Mouse (Mus musculus): ENCODE results near the gene Spry1. TPM values are rescaled to one million over a fixed set of nuclear protein-coding genes. Genes with fewer than 3 reads are reported as not detected.

Spry1 gene
- polyA plus RNA-seq, 1 experiment from 2014 or later = 7.2 TPM

DNA sequence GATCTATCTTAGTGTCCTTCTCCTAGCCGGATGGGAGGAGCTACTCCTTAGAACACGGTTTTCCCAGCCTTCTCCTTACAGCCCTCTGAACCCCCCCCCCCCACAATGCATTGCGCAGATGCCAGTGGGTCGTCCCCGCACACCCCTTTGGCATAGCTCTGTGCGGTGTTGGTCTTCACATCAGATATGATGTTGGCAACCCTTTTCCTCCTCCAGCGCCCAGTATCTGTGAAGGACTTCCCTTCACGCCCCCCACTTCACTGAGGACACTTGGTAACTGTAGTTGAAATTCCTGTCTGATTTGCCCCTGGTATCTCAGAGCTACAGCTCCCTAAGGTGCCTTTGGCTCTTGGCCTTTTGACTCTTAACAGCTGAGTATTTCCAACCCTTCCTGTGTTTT lies 4.2 kb downstream of the Spry1 start:
- Histone ChIP-seq H3K4me1 (ENCODE audit: control insufficient read depth, insufficient read depth, low read length) (peaks cover 13% of the 10 kb centered on the region), H3K4me2 (ENCODE audit: low read length) (peak overlapping the region; percentile 82), H3K27ac (replicated peaks; ENCODE audit: low read depth, low read length) (no peak overlapping the region), H3K9me3 (ENCODE audit: control insufficient read depth, low read length) (no peaks in the 10 kb centered on the region), H3K4me3 (replicated peaks; ENCODE audit: low read depth, low read length) (no peak overlapping the region), H3K9ac (replicated peaks; ENCODE audit: low read length) (no peak overlapping the region), H3K36me3 (ENCODE audit: control insufficient read depth, insufficient read depth, low read length) (0 out of 2 replicates have a peak, but pooled peaks cover 13% of the 10 kb centered on the region), H3K27me3 (ENCODE audit: control insufficient read depth, insufficient read depth, low read length) (peaks cover 15% of the 10 kb centered on the region; the same call in 1 of the 2 replicates)
- ATAC-seq (ENCODE audit: low FRiP score, low TSS enrichment) (no peak), DNase-seq (no peak)
- 63% methylated on average over 8 of the region's 8 CpGs for WGBS

DNA sequence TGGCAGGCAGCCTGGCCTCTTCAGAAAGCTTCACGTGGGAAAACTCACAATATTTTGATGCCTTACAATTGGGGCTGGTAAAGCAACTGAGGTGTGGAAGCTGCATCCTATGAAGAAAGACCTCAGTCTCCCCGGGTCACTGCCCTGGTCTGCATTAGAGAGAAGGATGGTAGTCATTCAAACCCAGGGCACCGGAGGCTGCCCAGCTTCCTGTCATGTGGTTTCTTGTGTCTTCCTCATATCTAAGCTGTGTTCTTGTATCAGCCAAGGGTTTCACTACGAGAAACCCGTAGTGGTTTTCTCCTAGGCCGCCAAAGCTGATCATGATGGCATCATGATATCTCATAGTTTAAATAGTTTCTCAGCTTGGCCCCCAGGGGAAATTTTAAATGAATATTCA lies 5.3 kb downstream of the Spry1 start:
- 0 out of 2 replicates have a peak, but pooled peaks cover 13% of the 10 kb centered on the region for H3K36me3 ChIP-seq (ENCODE audit: control insufficient read depth, insufficient read depth, low read length)
- DNase-seq (no peak), ATAC-seq (ENCODE audit: low FRiP score, low TSS enrichment) (no peak)
- H3K9me3 ChIP-seq (ENCODE audit: control insufficient read depth, low read length) = no peaks in the 10 kb centered on the region
- no peak overlapping the region for H3K9ac ChIP-seq (replicated peaks; ENCODE audit: low read length)
- H3K4me2 ChIP-seq (ENCODE audit: low read length) = no peak overlapping the region
- WGBS = 72% methylated on average over 6 of the region's 6 CpGs
- H3K4me1 ChIP-seq (ENCODE audit: control insufficient read depth, insufficient read depth, low read length) = peaks cover 13% of the 10 kb centered on the region
- no peak overlapping the region for H3K4me3 ChIP-seq (replicated peaks; ENCODE audit: low read depth, low read length)
- no peak overlapping the region for H3K27ac ChIP-seq (replicated peaks; ENCODE audit: low read depth, low read length)
- peaks cover 15% of the 10 kb centered on the region; the same call in 1 of the 2 replicates for H3K27me3 ChIP-seq (ENCODE audit: control insufficient read depth, insufficient read depth, low read length)

DNA sequence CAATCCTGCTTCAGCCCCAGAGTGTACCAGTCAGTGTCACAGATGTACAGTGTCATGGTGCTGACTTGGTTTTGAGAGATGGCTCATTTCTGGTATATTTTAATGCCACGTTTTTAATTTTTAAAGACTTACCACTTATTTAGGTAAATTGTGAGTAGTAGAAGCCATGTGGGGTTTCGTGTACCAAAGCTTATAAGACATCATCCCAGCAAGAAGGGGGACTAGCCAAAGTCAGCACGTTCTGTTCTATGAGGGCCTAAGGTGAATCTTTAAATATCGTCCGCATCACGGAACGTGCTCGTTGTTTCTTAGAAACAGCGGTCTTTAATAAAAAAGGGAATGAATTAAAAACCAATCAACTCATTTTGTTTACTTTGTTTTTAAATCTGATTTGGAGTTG lies 6.5 kb downstream of the Spry1 start:
- Histone ChIP-seq H3K9ac (replicated peaks; ENCODE audit: low read length) (no peak overlapping the region), H3K9me3 (ENCODE audit: control insufficient read depth, low read length) (no peaks in the 10 kb centered on the region), H3K4me2 (ENCODE audit: low read length) (no peak overlapping the region), H3K4me1 (ENCODE audit: control insufficient read depth, insufficient read depth, low read length) (peaks cover 12% of the 10 kb centered on the region), H3K36me3 (ENCODE audit: control insufficient read depth, insufficient read depth, low read length) (0 out of 2 replicates have a peak, but pooled peaks cover 13% of the 10 kb centered on the region), H3K27me3 (ENCODE audit: control insufficient read depth, insufficient read depth, low read length) (peaks cover 15% of the 10 kb centered on the region; the same call in 1 of the 2 replicates), H3K27ac (replicated peaks; ENCODE audit: low read depth, low read length) (no peak overlapping the region), H3K4me3 (replicated peaks; ENCODE audit: low read depth, low read length) (no peak overlapping the region)
- WGBS = 86% methylated on average over 9 of the region's 9 CpGs
- ATAC-seq (ENCODE audit: low FRiP score, low TSS enrichment) = no peak
- no peak for DNase-seq

DNA sequence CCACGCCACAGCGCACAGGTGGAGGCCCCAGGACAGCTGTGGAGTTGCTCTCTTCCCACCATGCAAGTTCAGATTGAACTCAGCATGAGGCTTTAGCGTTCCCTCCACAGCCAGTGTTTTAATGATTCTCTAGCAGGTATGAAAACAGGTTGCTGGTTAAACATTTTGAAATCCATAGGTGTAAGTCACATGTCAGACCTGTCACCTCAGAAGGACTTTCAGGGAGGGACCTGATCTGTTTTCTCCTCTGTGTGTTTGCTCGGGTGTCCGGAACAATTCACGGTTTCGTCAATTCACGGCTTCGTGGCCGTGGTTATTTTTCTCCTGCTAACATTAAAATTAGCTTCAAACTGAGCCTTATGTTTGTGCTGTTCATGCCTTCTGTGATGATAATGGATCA lies 7.5 kb downstream of the Spry1 start:
- Histone ChIP-seq H3K9ac (replicated peaks; ENCODE audit: low read length) (no peak overlapping the region), H3K36me3 (ENCODE audit: control insufficient read depth, insufficient read depth, low read length) (0 out of 2 replicates have a peak, but pooled peaks cover 13% of the 10 kb centered on the region), H3K27ac (replicated peaks; ENCODE audit: low read depth, low read length) (no peak overlapping the region), H3K9me3 (ENCODE audit: control insufficient read depth, low read length) (no peaks in the 10 kb centered on the region), H3K4me3 (replicated peaks; ENCODE audit: low read depth, low read length) (no peak overlapping the region), H3K4me1 (ENCODE audit: control insufficient read depth, insufficient read depth, low read length) (peaks cover 2% of the 10 kb centered on the region; the same call in 1 of the 2 replicates), H3K4me2 (ENCODE audit: low read length) (no peak overlapping the region), H3K27me3 (ENCODE audit: control insufficient read depth, insufficient read depth, low read length) (peaks cover 14% of the 10 kb centered on the region; the same call in 1 of the 2 replicates)
- WGBS = 76% methylated on average over 10 of the region's 10 CpGs
- ATAC-seq (ENCODE audit: low FRiP score, low TSS enrichment) (no peak), DNase-seq (no peak)

DNA sequence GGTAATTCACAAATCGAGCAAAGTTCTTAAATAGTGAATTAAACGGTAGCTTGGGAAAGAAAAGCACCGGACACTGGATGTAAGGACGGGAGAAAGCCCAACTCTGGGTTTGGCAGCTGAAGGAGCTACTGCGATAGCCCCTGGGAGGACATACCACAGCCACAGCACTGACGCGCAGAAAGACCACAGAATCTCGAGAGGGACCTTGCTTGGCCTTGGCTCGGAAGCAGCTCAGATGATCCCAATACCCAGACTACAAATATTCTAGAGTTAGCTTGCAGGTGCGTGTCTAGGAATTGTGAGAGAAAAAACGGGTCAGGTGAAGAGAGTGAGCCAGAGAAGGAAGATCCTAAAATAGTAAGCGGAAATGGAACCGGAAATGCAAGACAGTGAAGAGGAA lies 8.5 kb downstream of the Spry1 start:
- H3K4me3 ChIP-seq (replicated peaks; ENCODE audit: low read depth, low read length) = no peak overlapping the region
- H3K4me2 ChIP-seq (ENCODE audit: low read length) = no peak overlapping the region
- ATAC-seq (ENCODE audit: low FRiP score, low TSS enrichment) (no peak), DNase-seq (no peak)
- peaks cover 8% of the 10 kb centered on the region for H3K27me3 ChIP-seq (ENCODE audit: control insufficient read depth, insufficient read depth, low read length)
- H3K9ac ChIP-seq (replicated peaks; ENCODE audit: low read length) = no peak overlapping the region
- H3K36me3 ChIP-seq (ENCODE audit: control insufficient read depth, insufficient read depth, low read length) = 0 out of 2 replicates have a peak, but pooled peaks cover 6% of the 10 kb centered on the region
- H3K4me1 ChIP-seq (ENCODE audit: control insufficient read depth, insufficient read depth, low read length) = no peaks in the 10 kb centered on the region
- H3K9me3 ChIP-seq (ENCODE audit: control insufficient read depth, low read length) = no peaks in the 10 kb centered on the region
- WGBS = 81% methylated on average over 13 of the region's 13 CpGs
- no peak overlapping the region for H3K27ac ChIP-seq (replicated peaks; ENCODE audit: low read depth, low read length)

DNA sequence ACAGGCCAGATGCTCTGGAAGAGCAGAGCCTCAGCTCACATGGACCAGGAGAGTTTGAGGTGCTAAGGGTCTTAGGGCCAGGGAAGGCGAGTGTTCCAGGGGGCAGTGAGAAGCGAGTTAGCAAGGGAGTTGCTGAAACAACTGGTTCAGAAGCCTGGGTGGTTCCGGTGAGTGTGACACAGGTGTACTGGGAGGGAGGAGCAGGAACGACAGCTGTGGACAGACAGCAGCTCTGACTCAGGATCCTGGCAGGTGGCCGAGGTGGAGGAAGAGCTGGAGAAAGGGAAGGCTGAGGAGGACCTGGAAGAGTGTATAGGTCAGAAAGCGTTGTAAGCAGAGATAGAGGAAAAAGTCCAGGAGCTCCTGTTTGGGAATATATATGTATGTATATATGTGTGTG lies 9.5 kb downstream of the Spry1 start:
- peaks cover 9% of the 10 kb centered on the region for H3K27me3 ChIP-seq (ENCODE audit: control insufficient read depth, insufficient read depth, low read length)
- WGBS = 78% methylated on average over 6 of the region's 6 CpGs
- H3K4me3 ChIP-seq (replicated peaks; ENCODE audit: low read depth, low read length) = no peak overlapping the region

DNA sequence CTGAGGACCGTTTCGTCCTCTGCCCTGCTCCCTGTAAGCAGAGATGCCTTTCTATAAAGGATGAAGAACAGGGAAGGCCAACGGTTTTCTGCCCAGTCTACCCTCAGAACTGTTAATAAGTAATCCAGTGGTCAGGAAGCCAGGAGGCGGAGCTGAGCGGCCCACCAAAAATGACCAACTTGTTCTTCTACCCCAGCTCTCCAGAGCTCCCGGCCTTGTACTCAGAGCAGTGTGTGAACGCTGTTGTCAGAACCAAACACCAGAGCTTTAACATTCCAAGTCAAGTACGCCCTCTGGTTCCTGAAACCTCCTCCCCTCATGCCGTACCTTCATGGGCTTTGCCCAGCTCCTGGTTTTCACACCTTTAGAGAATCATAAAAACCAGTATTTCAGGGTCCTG lies 12.8 kb downstream of the Spry1 start:
- Histone ChIP-seq H3K4me1 (ENCODE audit: control insufficient read depth, insufficient read depth, low read length) (peaks cover 11% of the 10 kb centered on the region; the same call in 1 of the 2 replicates), H3K27ac (replicated peaks; ENCODE audit: low read depth, low read length) (no peak overlapping the region), H3K9ac (replicated peaks; ENCODE audit: low read length) (no peak overlapping the region), H3K9me3 (ENCODE audit: control insufficient read depth, low read length) (no peaks in the 10 kb centered on the region), H3K27me3 (ENCODE audit: control insufficient read depth, insufficient read depth, low read length) (peaks cover 24% of the 10 kb centered on the region), H3K4me2 (ENCODE audit: low read length) (no peak overlapping the region), H3K36me3 (ENCODE audit: control insufficient read depth, insufficient read depth, low read length) (no peaks in the 10 kb centered on the region), H3K4me3 (replicated peaks; ENCODE audit: low read depth, low read length) (no peak overlapping the region)
- 92% methylated on average over 9 of the region's 9 CpGs for WGBS
- no peak for DNase-seq
- ATAC-seq (ENCODE audit: low FRiP score, low TSS enrichment) = no peak

More for the DNA sequence above, 9.5 kb downstream of the Spry1 start:
- Histone ChIP-seq H3K4me1 (ENCODE audit: control insufficient read depth, insufficient read depth, low read length) (no peaks in the 10 kb centered on the region), H3K9me3 (ENCODE audit: control insufficient read depth, low read length) (no peaks in the 10 kb centered on the region), H3K4me2 (ENCODE audit: low read length) (no peak overlapping the region), H3K9ac (replicated peaks; ENCODE audit: low read length) (no peak overlapping the region), H3K36me3 (ENCODE audit: control insufficient read depth, insufficient read depth, low read length) (no peaks in the 10 kb centered on the region), H3K27ac (replicated peaks; ENCODE audit: low read depth, low read length) (no peak overlapping the region)
- DNase-seq (no peak), ATAC-seq (ENCODE audit: low FRiP score, low TSS enrichment) (no peak)

DNA sequence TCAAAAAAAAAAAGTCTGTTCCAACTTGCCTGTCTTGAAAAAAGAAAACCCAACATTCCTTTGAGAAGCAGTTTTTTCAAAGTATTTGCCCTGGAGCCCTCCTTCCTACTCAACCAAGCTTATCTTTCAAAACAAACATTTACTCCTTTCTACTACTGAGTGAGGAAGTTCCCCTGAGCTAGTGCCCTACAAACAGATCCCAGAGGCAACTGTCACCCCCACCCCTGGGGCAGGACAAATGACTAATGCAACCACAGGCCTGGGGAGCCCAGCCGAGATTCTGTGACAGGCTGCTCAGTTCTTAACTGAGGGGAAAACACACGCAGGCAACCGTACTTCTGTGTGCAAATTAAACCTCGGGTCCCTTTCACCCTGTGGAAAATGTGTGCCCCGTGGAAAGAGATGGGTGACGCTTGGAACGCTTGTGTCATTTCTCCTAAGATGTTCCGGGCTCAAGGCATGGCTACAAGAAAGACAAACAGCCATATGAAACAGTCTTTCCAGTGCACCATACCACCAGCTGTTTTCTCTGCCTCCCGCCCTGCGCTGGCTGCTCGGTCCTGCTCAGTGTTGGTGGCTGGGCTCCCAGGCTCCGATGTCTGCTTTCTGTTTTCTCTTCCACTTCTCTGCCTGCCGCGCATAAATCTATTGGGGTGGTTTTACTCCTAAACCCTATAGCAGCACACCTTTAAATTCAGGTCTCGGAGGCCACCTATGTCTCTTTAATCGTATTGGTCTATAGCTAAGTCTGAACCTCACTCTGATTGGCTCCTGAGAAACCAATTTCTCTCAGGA lies 14.4 kb downstream of the Spry1 start:
- WGBS = 7% methylated on average over 16 of the region's 16 CpGs

DNA sequence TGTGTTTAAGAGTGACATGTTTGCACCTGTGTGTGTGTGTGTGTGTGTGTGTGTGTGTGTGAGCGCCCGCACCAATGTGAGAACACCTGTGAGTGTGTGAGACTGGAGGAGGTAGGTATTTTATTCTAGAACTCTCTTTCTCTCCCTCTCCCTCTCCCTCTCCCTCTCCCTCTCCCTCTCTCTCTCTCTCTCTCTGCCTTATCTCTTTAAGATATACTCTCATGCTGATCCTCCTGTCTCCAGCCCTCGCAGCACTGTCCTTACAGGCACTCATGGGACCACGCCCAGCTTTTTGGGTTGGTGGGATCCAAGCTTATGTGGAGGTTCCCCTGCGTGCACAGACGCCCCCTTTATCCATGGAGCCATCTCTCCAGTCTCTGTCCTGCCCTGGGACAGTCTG lies 15.0 kb downstream of the Spry1 start:
- H3K4me2 ChIP-seq (ENCODE audit: low read length) = peak overlapping the region; percentile 52; the same call in 1 of the 2 replicates
- no peak for ATAC-seq (ENCODE audit: low FRiP score, low TSS enrichment)
- no peaks in the 10 kb centered on the region for H3K9me3 ChIP-seq (ENCODE audit: control insufficient read depth, low read length)
- peaks cover 11% of the 10 kb centered on the region; the same call in 1 of the 2 replicates for H3K4me1 ChIP-seq (ENCODE audit: control insufficient read depth, insufficient read depth, low read length)
- H3K4me3 ChIP-seq (replicated peaks; ENCODE audit: low read depth, low read length) = no peak overlapping the region
- DNase-seq = no peak
- H3K36me3 ChIP-seq (ENCODE audit: control insufficient read depth, insufficient read depth, low read length) = no peaks in the 10 kb centered on the region
- 66% methylated on average over 6 of the region's 6 CpGs for WGBS
- H3K27ac ChIP-seq (replicated peaks; ENCODE audit: low read depth, low read length) = no peak overlapping the region
- no peak overlapping the region for H3K9ac ChIP-seq (replicated peaks; ENCODE audit: low read length)
- peaks cover 27% of the 10 kb centered on the region for H3K27me3 ChIP-seq (ENCODE audit: control insufficient read depth, insufficient read depth, low read length)

More for the DNA sequence above, 14.4 kb downstream of the Spry1 start:
- no peaks in the 10 kb centered on the region for H3K9me3 ChIP-seq (ENCODE audit: control insufficient read depth, low read length)
- no peak for ATAC-seq (ENCODE audit: low FRiP score, low TSS enrichment)
- H3K36me3 ChIP-seq (ENCODE audit: control insufficient read depth, insufficient read depth, low read length) = no peaks in the 10 kb centered on the region
- peak overlapping the region; percentile 52 for H3K4me2 ChIP-seq (ENCODE audit: low read length)
- peak overlapping the region; percentile 21 for H3K4me3 ChIP-seq (replicated peaks; ENCODE audit: low read depth, low read length)
- H3K4me1 ChIP-seq (ENCODE audit: control insufficient read depth, insufficient read depth, low read length) = peaks cover 11% of the 10 kb centered on the region; the same call in 1 of the 2 replicates
- no peak overlapping the region for H3K27ac ChIP-seq (replicated peaks; ENCODE audit: low read depth, low read length)
- peak; percentile 47 for DNase-seq
- H3K9ac ChIP-seq (replicated peaks; ENCODE audit: low read length) = no peak overlapping the region
- H3K27me3 ChIP-seq (ENCODE audit: control insufficient read depth, insufficient read depth, low read length) = peaks cover 24% of the 10 kb centered on the region

Measured in midbrain, embryonic 14.5 days (tissue).